In genomic region chr6:99732673-99733072, GRCm38 (mm10) we compare ENCODE assay signal across 33 mouse cellular contexts. TPM values are rescaled to one million over a fixed set of nuclear protein-coding genes. Genes with fewer than 3 reads are reported as not detected.
"Had no signal": no experiment of that assay in that cellular context is flagged by ENCODE, and none has a peak within 500 bp of the region (broad histone marks: within the 10 kb centered on the region; RNA-seq: fewer than 3 reads in every experiment).

No protein-coding gene starts in this region.

- H3K9me3 ChIP-seq: heart, embryonic 10.5 days; heart, embryonic 12.5 days; hindbrain, embryonic 13.5 days; hindbrain, embryonic 15.5 days; limb, embryonic 13.5 days; limb, embryonic 15.5 days; liver, embryonic 12.5 days had no signal

- H3K27ac ChIP-seq: heart, embryonic 10.5 days; hindbrain, embryonic 13.5 days; hindbrain, embryonic 15.5 days; hindbrain, postnatal 0 days; layer of hippocampus, adult 2 months; limb, embryonic 13.5 days; limb, embryonic 15.5 days; liver, embryonic 12.5 days; liver, embryonic 14.5 days had no signal

- H3K36me3 ChIP-seq: heart, embryonic 10.5 days; heart, embryonic 12.5 days; hindbrain, embryonic 13.5 days; hindbrain, embryonic 15.5 days; limb, embryonic 13.5 days; limb, embryonic 15.5 days; liver, embryonic 12.5 days had no signal

- ATAC-seq: hindbrain, postnatal 0 days; intestine, embryonic 16.5 days; liver, embryonic 12.5 days had no signal

- DNase-seq: gastrocnemius, postnatal 14 days; gastrocnemius, postnatal 36 days; heart, adult 18-20 months; heart, postnatal 10 days; kidney, adult 11 months; kidney, adult 2 months; kidney, adult 9 months; kidney, postnatal 10 days; kidney, postnatal 25 days; kidney, postnatal 4 days; left cerebral cortex, postnatal 4 days had no signal

- H3K4me2 ChIP-seq: heart, embryonic 12.5 days; hindbrain, embryonic 13.5 days; hindbrain, embryonic 15.5 days; limb, embryonic 13.5 days; limb, embryonic 15.5 days; liver, embryonic 12.5 days had no signal

- H3K9ac ChIP-seq: heart, embryonic 12.5 days; hindbrain, embryonic 13.5 days; hindbrain, embryonic 15.5 days; limb, embryonic 13.5 days; limb, embryonic 15.5 days; liver, embryonic 12.5 days; liver, embryonic 14.5 days had no signal

- H3K4me3 ChIP-seq: heart, embryonic 10.5 days; heart, embryonic 12.5 days; hindbrain, embryonic 13.5 days; hindbrain, embryonic 15.5 days; layer of hippocampus, adult 2 months; limb, embryonic 13.5 days; limb, embryonic 15.5 days; liver, embryonic 12.5 days had no signal

- H3K4me1 ChIP-seq: heart, embryonic 10.5 days; heart, embryonic 12.5 days; hindbrain, embryonic 13.5 days; hindbrain, embryonic 15.5 days; limb, embryonic 15.5 days; liver, embryonic 12.5 days had no signal

RNA-seq across cellular contexts. Expression of gene Prok2, which starts 6.5 kb away (rescaled TPM):
- total RNA-seq: gastrocnemius, adult 18-20 months; gastrocnemius, adult 8-10 months; gastrocnemius, postnatal 14 days; gastrocnemius, postnatal 36 days; heart, adult 18-20 months; heart, adult 8-10 months; heart, postnatal 10 days; heart, postnatal 25 days; hematopoietic stem cell, adult 5-6 weeks; hindbrain, postnatal 0 days; liver, adult 2 months had no signal
- polyA plus RNA-seq: gonadal fat pad, adult 2 months; heart, embryonic 12.5 days; heart, embryonic 14.5 days; heart, embryonic 16.5 days; hindbrain, embryonic 11.5 days; intestine, embryonic 14.5 days; intestine, embryonic 16.5 days; liver, adult 2 months; liver, embryonic 12.5 days had no signal
